Mouse (Mus musculus): ENCODE measurements around the gene Dmpk.

DNA sequence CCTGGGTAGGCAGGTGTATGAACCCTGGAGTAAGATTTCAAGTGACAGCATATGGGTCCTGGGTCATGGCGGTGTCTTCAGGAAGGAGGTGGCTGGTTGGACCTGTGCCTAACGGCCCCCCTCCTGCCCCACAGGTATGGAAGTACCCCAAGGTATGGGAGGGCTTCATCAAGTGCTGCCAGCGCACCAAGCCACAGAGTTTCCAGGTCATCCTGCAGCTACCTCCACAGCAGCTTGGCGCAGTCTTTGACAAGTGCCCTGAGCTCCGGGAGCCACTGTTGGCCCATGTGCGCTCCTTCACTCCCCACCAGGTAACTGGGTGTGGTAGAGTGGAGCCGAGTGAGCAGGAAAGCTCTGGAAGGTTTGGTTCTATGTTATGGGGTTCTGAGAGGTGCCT lies 30.5 kb upstream of the Dmpk start:
- TF ChIP-seq CTCF (IDR thresholded peaks at IDR 0.05; ENCODE audit: low read depth) (no peak), EP300 (optimal IDR thresholded peaks at IDR 0.05) (no peak)

Data from stomach, postnatal 0 days (tissue).